Mouse (Mus musculus): ENCODE measurements around the gene Ptprm. TPM values are rescaled to one million over a fixed set of nuclear protein-coding genes. Genes with fewer than 3 reads are reported as not detected.

Gene Ptprm
- total and polyA plus RNA-seq, 3 experiments = not detected

GRCm38 (mm10) chr17:66991815-66992214 is 362.4 kb downstream of the Ptprm start:
- no peaks in the 10 kb centered on the region for H3K79me2 ChIP-seq (ENCODE audit: control insufficient read depth, insufficient read depth, low read length, poor library complexity)
- DNase-seq (ENCODE audit: low read depth, low spot score) = no peak
- H3K27ac ChIP-seq (ENCODE audit: control insufficient read depth, low read depth, low read length) = no peak overlapping the region
- H3K9me3 ChIP-seq (replicated peaks; ENCODE audit: insufficient read depth, low read length) = no peaks in the 10 kb centered on the region
- H3K36me3 ChIP-seq (ENCODE audit: control insufficient read depth in 1 of 2, insufficient read depth in 2 of 2, low read length in 2 of 2) = no peaks in the 10 kb centered on the region
- H3K9ac ChIP-seq (ENCODE audit: control insufficient read depth, low read depth, low read length, poor library complexity, severe bottlenecking) = no peak overlapping the region
- no peaks in the 10 kb centered on the region for H3K27me3 ChIP-seq (ENCODE audit: control insufficient read depth in 1 of 2, insufficient read depth in 2 of 2, low read length in 2 of 2)
- TF ChIP-seq GABPA (IDR thresholded peaks at IDR 0.05; ENCODE audit: low read depth, low read length) = no peak
- TF ChIP-seq CHD2 (IDR thresholded peaks at IDR 0.05; ENCODE audit: low read length) = no peak
- no peak for TF ChIP-seq MXI1 (IDR thresholded peaks at IDR 0.05; ENCODE audit: low read depth, low read length)
- TF ChIP-seq MAX (IDR thresholded peaks at IDR 0.05; ENCODE audit: low read length) = no peak
- TF ChIP-seq MAZ (IDR thresholded peaks at IDR 0.05; ENCODE audit: low read depth, low read length) = no peak
- TF ChIP-seq JUND (IDR thresholded peaks at IDR 0.05; ENCODE audit: low read depth, low read length) = no peak
- TF ChIP-seq RAD21 (IDR thresholded peaks at IDR 0.05; ENCODE audit: low read depth, low read length) = no peak
- TF ChIP-seq ZKSCAN1 (IDR thresholded peaks at IDR 0.05; ENCODE audit: low read depth, low read length) = no peak
- no peak for TF ChIP-seq USF2 (IDR thresholded peaks at IDR 0.05; ENCODE audit: borderline replicate concordance in 1 of 2, insufficient read depth in 1 of 2, low read depth in 1 of 2, low read length in 2 of 2)
- no peak for TF ChIP-seq USF1 (IDR thresholded peaks at IDR 0.05; ENCODE audit: low read depth, low read length)
- TF ChIP-seq MYB (IDR thresholded peaks at IDR 0.05; ENCODE audit: low read depth, low read length) = no peak
- no peak for TF ChIP-seq MYC (IDR thresholded peaks at IDR 0.05; ENCODE audit: low read depth, low read length)
- no peak for TF ChIP-seq KAT2A (conservative IDR thresholded peaks at IDR 0.05; ENCODE audit: low read depth, low read length)
- TF ChIP-seq RCOR1 (IDR thresholded peaks at IDR 0.05; ENCODE audit: low read depth, low read length) = no peak
- no peak for TF ChIP-seq NELFE (IDR thresholded peaks at IDR 0.05; ENCODE audit: low read depth, low read length)
- TF ChIP-seq POLR2AphosphoS2 (IDR thresholded peaks at IDR 0.05; ENCODE audit: low read length) = no peak
- TF ChIP-seq NRF1 (IDR thresholded peaks at IDR 0.05; ENCODE audit: insufficient read depth, low read depth, low read length, poor library complexity, severe bottlenecking) = no peak
- no peak for TF ChIP-seq HCFC1 (IDR thresholded peaks at IDR 0.05; ENCODE audit: low read depth, low read length)
- no peak for TF ChIP-seq MEF2A (IDR thresholded peaks at IDR 0.05; ENCODE audit: extremely low read depth, insufficient replicate concordance, low read depth, low read length, poor library complexity, severe bottlenecking)
- no peak for TF ChIP-seq E2F4 (IDR thresholded peaks at IDR 0.05; ENCODE audit: borderline replicate concordance, low read depth, low read length)
- no peaks in the 10 kb centered on the region for H3K4me1 ChIP-seq (ENCODE audit: control insufficient read depth in 1 of 2, insufficient read depth in 2 of 2, low read length in 2 of 2)
- H3K4me3 ChIP-seq (ENCODE audit: control insufficient read depth in 1 of 2, insufficient read depth in 1 of 2, low read depth in 2 of 2, low read length in 2 of 2) = no peak overlapping the region

- no peaks in the 10 kb centered on the region for H3K36me3 ChIP-seq (ENCODE audit: control insufficient read depth in 1 of 2, insufficient read depth in 2 of 2, low read length in 2 of 2)
- H3K9me3 ChIP-seq (replicated peaks; ENCODE audit: insufficient read depth, low read length) = no peaks in the 10 kb centered on the region
- no peak for DNase-seq (ENCODE audit: low read depth, low spot score)
- no peaks in the 10 kb centered on the region for H3K4me1 ChIP-seq (ENCODE audit: control insufficient read depth in 1 of 2, insufficient read depth in 2 of 2, low read length in 2 of 2)
- H3K27ac ChIP-seq (ENCODE audit: control insufficient read depth, low read depth, low read length) = no peak overlapping the region
- H3K27me3 ChIP-seq (ENCODE audit: control insufficient read depth in 1 of 2, insufficient read depth in 2 of 2, low read length in 2 of 2) = no peaks in the 10 kb centered on the region
- no peak overlapping the region for H3K4me3 ChIP-seq (ENCODE audit: control insufficient read depth in 1 of 2, insufficient read depth in 1 of 2, low read depth in 2 of 2, low read length in 2 of 2)
- no peaks in the 10 kb centered on the region for H3K79me2 ChIP-seq (ENCODE audit: control insufficient read depth, insufficient read depth, low read length, poor library complexity)
- TF ChIP-seq NRF1 (IDR thresholded peaks at IDR 0.05; ENCODE audit: insufficient read depth, low read depth, low read length, poor library complexity, severe bottlenecking) (no peak), RAD21 (IDR thresholded peaks at IDR 0.05; ENCODE audit: low read depth, low read length) (no peak), KAT2A (conservative IDR thresholded peaks at IDR 0.05; ENCODE audit: low read depth, low read length) (no peak), ZNF384 (IDR thresholded peaks at IDR 0.05; ENCODE audit: low read depth, low read length) (no peak), MAX (IDR thresholded peaks at IDR 0.05; ENCODE audit: low read length) (no peak), NELFE (IDR thresholded peaks at IDR 0.05; ENCODE audit: low read depth, low read length) (no peak), RCOR1 (IDR thresholded peaks at IDR 0.05; ENCODE audit: low read depth, low read length) (no peak), POLR2AphosphoS2 (IDR thresholded peaks at IDR 0.05; ENCODE audit: low read length) (no peak), MEF2A (IDR thresholded peaks at IDR 0.05; ENCODE audit: extremely low read depth, insufficient replicate concordance, low read depth, low read length, poor library complexity, severe bottlenecking) (no peak), SMC3 (IDR thresholded peaks at IDR 0.05; ENCODE audit: low read depth, low read length) (no peak), BHLHE40 (IDR thresholded peaks at IDR 0.05; ENCODE audit: borderline replicate concordance, low read depth, low read length) (no peak), ZC3H11A (IDR thresholded peaks at IDR 0.05; ENCODE audit: low read depth, low read length) (no peak), USF2 (IDR thresholded peaks at IDR 0.05; ENCODE audit: borderline replicate concordance in 1 of 2, insufficient read depth in 1 of 2, low read depth in 1 of 2, low read length in 2 of 2) (no peak), MYB (IDR thresholded peaks at IDR 0.05; ENCODE audit: low read depth, low read length) (no peak), MAZ (IDR thresholded peaks at IDR 0.05; ENCODE audit: low read depth, low read length) (no peak), UBTF (IDR thresholded peaks at IDR 0.05; ENCODE audit: borderline replicate concordance, insufficient read depth, low read depth, low read length) (no peak), ZMIZ1 (IDR thresholded peaks at IDR 0.05; ENCODE audit: low read depth, low read length) (no peak), CHD2 (IDR thresholded peaks at IDR 0.05; ENCODE audit: low read length) (no peak), MYC (IDR thresholded peaks at IDR 0.05; ENCODE audit: low read depth, low read length) (no peak), MAFK (IDR thresholded peaks at IDR 0.05; ENCODE audit: borderline replicate concordance, low read depth, low read length) (no peak)
- H3K9ac ChIP-seq (ENCODE audit: control insufficient read depth, low read depth, low read length, poor library complexity, severe bottlenecking) = no peak overlapping the region
Measured at GRCm38 (mm10) chr17:66990761-66991160, 363.5 kb downstream of the Ptprm start.
